Mouse (Mus musculus) testis, adult 2 months (tissue): Measurements from ENCODE around the gene Tgds.

ENCODE experiments used
- CTCF ChIP-seq: fragments of 200-500 bp; IDR thresholded peaks from 2 replicates; pipeline ENCODE4 v1.5.1; 2012; ENCODE audit warnings: low read depth, mild to moderate bottlenecking, inconsistent platforms, low read length, moderate library complexity; ENCODE audit not compliant: control insufficient read depth, insufficient read depth, insufficient replicate concordance
- POLR2A ChIP-seq: fragments of 200-500 bp; IDR thresholded peaks from 2 replicates; pipeline ENCODE4 v1.6.1; 2012; ENCODE audit warnings: low read depth, mild to moderate bottlenecking, inconsistent platforms, low read length, moderate library complexity; ENCODE audit not compliant: control insufficient read depth

DNA sequence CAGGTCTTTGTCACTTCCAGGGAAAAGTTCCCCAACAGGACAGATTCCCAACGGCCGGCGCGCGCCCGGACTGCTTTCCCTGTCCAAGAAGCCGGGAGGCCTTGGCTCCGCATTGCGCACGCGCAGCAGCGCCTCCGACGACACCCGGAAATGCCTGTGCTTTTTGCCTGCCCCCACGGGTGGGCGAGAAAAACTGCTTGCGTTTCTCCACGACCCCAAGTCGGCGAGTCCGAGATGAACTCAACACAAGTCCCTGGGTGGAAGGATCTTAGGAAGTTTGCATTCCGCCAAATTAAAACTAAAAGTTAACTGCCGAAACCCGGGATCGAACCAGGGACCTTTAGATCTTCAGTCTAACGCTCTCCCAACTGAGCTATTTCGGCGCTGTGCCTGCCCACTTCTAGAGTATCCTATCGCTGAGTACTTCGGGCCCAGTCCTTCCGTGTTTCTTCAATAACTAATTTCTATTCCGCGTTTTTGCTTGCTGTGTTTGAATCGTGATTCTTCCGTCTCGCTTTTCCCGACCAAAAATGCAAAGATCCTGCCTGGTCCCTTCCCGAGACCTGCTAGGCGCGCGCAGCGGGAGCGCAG lies 43.2 kb downstream of the Tgds start:
- no peak for TF ChIP-seq CTCF
- TF ChIP-seq POLR2A = peak; percentile 71
